Mouse (Mus musculus): Measurements from ENCODE around the gene Ncapg2.

- TF ChIP-seq CTCF (IDR thresholded peaks at IDR 0.05; ENCODE audit: low read depth, low read length) (no peak), POLR2A (IDR thresholded peaks at IDR 0.05; ENCODE audit: borderline replicate concordance, low read depth, low read length) (no peak)
Measured at GRCm38 (mm10) chr12:116389868-116390267, 15.3 kb upstream of the Ncapg2 start.

All from bone marrow macrophage, adult 2 months (primary cell).